Mouse (Mus musculus): ENCODE measurements around the gene Gm21958. TPM values are rescaled to one million over a fixed set of nuclear protein-coding genes. Genes with fewer than 3 reads are reported as not detected.
"Not testable (repeated sequence)": the region's sequence is repeated elsewhere in the genome, so short reads cannot be mapped to it uniquely, and the experiment has no call there.

The Gm21958 gene
- polyA plus RNA-seq, 1 experiment from 2014 or later = 0.34 TPM

DNA sequence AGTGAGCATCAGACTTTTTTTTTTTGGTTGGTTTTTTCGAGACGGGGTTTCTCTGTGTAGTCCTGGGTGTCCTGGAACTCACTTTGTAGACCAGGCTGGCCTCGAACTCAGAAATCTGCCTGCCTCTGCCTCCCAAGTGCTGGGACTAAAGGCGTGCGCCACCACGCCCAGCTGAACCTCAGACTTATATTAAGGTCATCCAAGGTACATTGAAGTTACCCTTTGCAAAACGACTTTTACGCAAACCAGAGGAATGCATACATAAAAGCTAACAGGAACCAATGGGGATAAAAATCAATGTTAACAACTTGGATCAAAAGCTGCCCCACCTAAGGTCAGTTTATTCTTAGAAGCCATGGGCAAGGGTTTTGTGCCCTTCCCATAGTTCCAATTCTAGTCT, 10.0 kb downstream of the Gm21958 start:
- not testable (repeated sequence) for ATAC-seq (replicated peaks; ENCODE audit: insufficient number of reproducible peaks, low FRiP score, low TSS enrichment); H3K9me3 ChIP-seq (replicated peaks; ENCODE audit: control insufficient read depth, low read length); H3K27ac ChIP-seq (ENCODE audit: low read depth, low read length); H3K4me3 ChIP-seq (ENCODE audit: low read depth, low read length); H3K27me3 ChIP-seq (ENCODE audit: control insufficient read depth, insufficient read depth, low read length); H3K9ac ChIP-seq (ENCODE audit: low read depth, low read length); H3K4me2 ChIP-seq; H3K4me1 ChIP-seq (ENCODE audit: control insufficient read depth, insufficient read depth, low read length)
- WGBS (ENCODE audit: insufficient replicate concordance) = 97% methylated on average over 8 of the region's 8 CpGs
- H3K36me3 ChIP-seq (ENCODE audit: control insufficient read depth, insufficient read depth, low read length) = peaks cover 28% of the 10 kb centered on the region

DNA sequence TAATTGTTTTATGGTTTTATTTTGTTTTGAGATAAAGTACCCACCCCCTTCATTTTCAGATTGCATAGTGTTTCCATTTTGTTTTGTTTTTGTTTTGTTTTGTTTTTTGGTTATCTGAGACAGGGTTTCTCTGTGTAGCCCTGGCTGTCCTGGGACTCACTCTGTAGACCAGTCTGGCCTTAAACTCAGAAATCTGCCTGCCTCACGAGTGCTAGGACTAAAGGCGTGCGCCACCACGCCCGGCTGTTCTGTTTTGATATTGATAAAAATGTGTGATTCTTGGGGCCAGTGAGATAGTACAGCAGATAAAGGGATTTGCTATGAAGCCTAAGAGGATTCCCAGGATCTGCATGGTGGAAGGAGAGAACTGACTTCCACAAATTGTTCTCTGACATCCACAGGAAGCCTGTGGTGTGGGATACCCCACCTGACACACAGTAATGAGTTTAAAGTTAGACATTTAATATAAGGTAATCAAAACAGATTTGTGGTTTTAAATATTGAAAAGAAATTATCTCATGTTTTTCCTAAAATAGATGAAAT, 14.3 kb downstream of the Gm21958 start:
- no peaks in the 10 kb centered on the region for H3K4me1 ChIP-seq (ENCODE audit: control insufficient read depth, insufficient read depth, low read length)
- H3K4me3 ChIP-seq (ENCODE audit: low read depth, low read length) = no peak overlapping the region
- 40% methylated on average over 5 of the region's 5 CpGs for WGBS (ENCODE audit: insufficient replicate concordance)
- peaks cover 27% of the 10 kb centered on the region for H3K36me3 ChIP-seq (ENCODE audit: control insufficient read depth, insufficient read depth, low read length)
- H3K4me2 ChIP-seq = no peak overlapping the region
- no peak overlapping the region for H3K27ac ChIP-seq (ENCODE audit: low read depth, low read length)
- no peak overlapping the region for H3K9ac ChIP-seq (ENCODE audit: low read depth, low read length)
- no peaks in the 10 kb centered on the region for H3K9me3 ChIP-seq (replicated peaks; ENCODE audit: control insufficient read depth, low read length)
- no peaks in the 10 kb centered on the region for H3K27me3 ChIP-seq (ENCODE audit: control insufficient read depth, insufficient read depth, low read length)
- no peak for ATAC-seq (replicated peaks; ENCODE audit: insufficient number of reproducible peaks, low FRiP score, low TSS enrichment)

DNA sequence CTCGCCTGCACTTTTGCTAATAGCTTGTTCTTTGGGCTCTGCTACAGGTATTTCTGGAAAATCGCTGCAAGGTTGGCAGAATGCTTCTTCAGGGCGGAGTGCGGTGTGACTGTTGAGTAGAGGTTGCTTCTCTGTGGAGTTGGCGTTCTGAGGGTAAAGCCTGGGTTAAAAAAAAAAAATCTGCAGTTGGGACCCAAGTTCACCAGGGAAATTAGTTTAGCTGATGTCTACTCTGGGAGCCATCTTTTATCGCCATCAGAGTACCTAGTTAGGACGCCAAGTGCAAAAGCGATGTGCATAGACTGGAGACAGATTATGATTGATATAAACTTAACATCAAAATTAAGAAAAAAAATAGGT, 21.1 kb downstream of the Gm21958 start:
- Histone ChIP-seq H3K27me3 (ENCODE audit: control insufficient read depth, insufficient read depth, low read length) (no peaks in the 10 kb centered on the region), H3K4me3 (ENCODE audit: low read depth, low read length) (peak overlapping the region; percentile 69), H3K9ac (ENCODE audit: low read depth, low read length) (peak overlapping the region; percentile 82), H3K4me1 (ENCODE audit: control insufficient read depth, insufficient read depth, low read length) (peaks cover 5% of the 10 kb centered on the region), H3K9me3 (replicated peaks; ENCODE audit: control insufficient read depth, low read length) (no peaks in the 10 kb centered on the region), H3K4me2 (peak overlapping the region; percentile 67), H3K27ac (ENCODE audit: low read depth, low read length) (peak overlapping the region; percentile 89), H3K36me3 (ENCODE audit: control insufficient read depth, insufficient read depth, low read length) (peaks cover 4% of the 10 kb centered on the region; the same call in 1 of the 2 replicates)
- 0% methylated on average over 8 of the region's 8 CpGs for WGBS (ENCODE audit: insufficient replicate concordance)
- ATAC-seq (replicated peaks; ENCODE audit: insufficient number of reproducible peaks, low FRiP score, low TSS enrichment) = no peak

DNA sequence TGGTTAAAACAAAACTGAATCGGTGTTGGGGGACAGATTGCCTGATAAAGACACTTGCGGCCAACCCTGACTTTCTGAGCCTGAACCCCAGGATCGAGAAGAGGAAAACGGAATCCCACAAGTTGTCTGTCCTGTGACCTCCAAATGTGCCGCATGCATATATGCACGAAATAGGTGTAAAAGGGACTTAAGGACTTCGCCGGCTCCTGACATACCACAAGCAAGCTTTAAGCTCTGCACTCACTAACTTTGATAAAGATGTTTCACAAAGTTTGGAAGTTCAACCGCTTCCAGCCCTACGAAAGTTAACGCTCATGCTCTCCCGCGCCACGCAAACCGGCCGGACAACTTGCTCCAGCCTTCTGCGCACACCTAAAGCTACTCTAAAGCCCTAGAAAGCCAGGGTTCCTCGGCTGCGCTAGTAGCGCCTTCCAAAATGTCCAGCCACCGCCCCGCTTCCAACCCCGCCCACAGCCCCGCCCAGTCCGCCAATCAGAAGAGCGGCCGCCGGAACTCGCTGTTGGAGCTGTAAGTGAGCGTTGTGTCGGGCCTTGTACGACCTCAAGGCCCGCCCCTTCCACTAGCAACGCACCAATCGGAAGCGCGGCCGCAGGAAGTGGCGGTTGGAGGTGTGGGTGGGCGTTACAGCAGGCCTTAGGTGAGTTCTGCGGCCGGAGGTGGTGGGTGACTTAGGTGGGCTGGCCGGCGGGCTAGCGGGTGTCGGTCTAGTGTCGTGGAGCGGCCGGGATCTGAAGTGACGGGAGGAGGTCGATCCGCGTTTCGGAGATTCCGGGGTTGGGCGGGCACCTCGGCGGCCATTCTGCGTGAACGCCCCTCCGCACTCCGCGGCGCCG, 21.7 kb downstream of the Gm21958 start, which contains the start of gene Supt20:
Supt20 (plus strand) TSS at position 606 of the 854 bp plus-strand sequence.
- peak within 1 kb of the TSS; percentile 89 for H3K27ac ChIP-seq (ENCODE audit: low read depth, low read length)

GRCm38 (mm10) chr3:54689091-54689490, 25.1 kb downstream of the Gm21958 start:
- Histone ChIP-seq H3K4me3 (ENCODE audit: low read depth, low read length) (no peak overlapping the region), H3K4me1 (ENCODE audit: control insufficient read depth, insufficient read depth, low read length) (no peaks in the 10 kb centered on the region; the same call in 1 of the 2 replicates), H3K9me3 (replicated peaks; ENCODE audit: control insufficient read depth, low read length) (no peaks in the 10 kb centered on the region), H3K27ac (ENCODE audit: low read depth, low read length) (no peak overlapping the region), H3K27me3 (ENCODE audit: control insufficient read depth, insufficient read depth, low read length) (no peaks in the 10 kb centered on the region), H3K36me3 (ENCODE audit: control insufficient read depth, insufficient read depth, low read length) (no peaks in the 10 kb centered on the region), H3K9ac (ENCODE audit: low read depth, low read length) (no peak overlapping the region), H3K4me2 (no peak overlapping the region)
- 38% methylated on average over 2 of the region's 2 CpGs for WGBS (ENCODE audit: insufficient replicate concordance)
- no peak for ATAC-seq (replicated peaks; ENCODE audit: insufficient number of reproducible peaks, low FRiP score, low TSS enrichment)

More for the DNA sequence above, 21.7 kb downstream of the Gm21958 start, which contains the start of gene Supt20:
- WGBS (ENCODE audit: insufficient replicate concordance) = 1% methylated on average over 65 of the region's 65 CpGs
- H3K9me3 ChIP-seq (replicated peaks; ENCODE audit: control insufficient read depth, low read length) = no peaks in the 10 kb centered on the region
- ATAC-seq (replicated peaks; ENCODE audit: insufficient number of reproducible peaks, low FRiP score, low TSS enrichment) = peak; percentile 99
- H3K9ac ChIP-seq (ENCODE audit: low read depth, low read length) = peak within 1 kb of the TSS; percentile 82
- H3K27me3 ChIP-seq (ENCODE audit: control insufficient read depth, insufficient read depth, low read length) = no peaks in the 10 kb centered on the region
- H3K4me2 ChIP-seq = peak within 1 kb of the TSS; percentile 87
- H3K4me3 ChIP-seq (ENCODE audit: low read depth, low read length) = peak within 1 kb of the TSS; percentile 69
- peaks cover 5% of the 10 kb centered on the region for H3K4me1 ChIP-seq (ENCODE audit: control insufficient read depth, insufficient read depth, low read length)
- peaks cover 4% of the 10 kb centered on the region; the same call in 1 of the 2 replicates for H3K36me3 ChIP-seq (ENCODE audit: control insufficient read depth, insufficient read depth, low read length)

GRCm38 (mm10) chr3:54687245-54687644, 26.9 kb downstream of the Gm21958 start:
- Histone ChIP-seq H3K9me3 (replicated peaks; ENCODE audit: control insufficient read depth, low read length) (no peaks in the 10 kb centered on the region), H3K36me3 (ENCODE audit: control insufficient read depth, insufficient read depth, low read length) (no peaks in the 10 kb centered on the region), H3K4me1 (ENCODE audit: control insufficient read depth, insufficient read depth, low read length) (no peaks in the 10 kb centered on the region; the same call in 1 of the 2 replicates), H3K9ac (ENCODE audit: low read depth, low read length) (no peak overlapping the region), H3K27me3 (ENCODE audit: control insufficient read depth, insufficient read depth, low read length) (no peaks in the 10 kb centered on the region), H3K27ac (ENCODE audit: low read depth, low read length) (no peak overlapping the region), H3K4me3 (ENCODE audit: low read depth, low read length) (no peak overlapping the region), H3K4me2 (no peak overlapping the region)
- no peak for ATAC-seq (replicated peaks; ENCODE audit: insufficient number of reproducible peaks, low FRiP score, low TSS enrichment)
- 70% methylated on average over 2 of the region's 2 CpGs for WGBS (ENCODE audit: insufficient replicate concordance)

- H3K4me3 ChIP-seq (ENCODE audit: low read depth, low read length) = no peak overlapping the region
- H3K27ac ChIP-seq (ENCODE audit: low read depth, low read length) = no peak overlapping the region
- ATAC-seq (replicated peaks; ENCODE audit: insufficient number of reproducible peaks, low FRiP score, low TSS enrichment) = no peak
- H3K4me1 ChIP-seq (ENCODE audit: control insufficient read depth, insufficient read depth, low read length) = no peaks in the 10 kb centered on the region
- no peaks in the 10 kb centered on the region for H3K27me3 ChIP-seq (ENCODE audit: control insufficient read depth, insufficient read depth, low read length)
- no peak overlapping the region for H3K9ac ChIP-seq (ENCODE audit: low read depth, low read length)
- no peaks in the 10 kb centered on the region for H3K9me3 ChIP-seq (replicated peaks; ENCODE audit: control insufficient read depth, low read length)
- no peaks in the 10 kb centered on the region for H3K36me3 ChIP-seq (ENCODE audit: control insufficient read depth, insufficient read depth, low read length)
- 86% methylated on average over 3 of the region's 3 CpGs for WGBS (ENCODE audit: insufficient replicate concordance)
- H3K4me2 ChIP-seq = no peak overlapping the region
Observed at GRCm38 (mm10) chr3:54685202-54685601, 29.0 kb downstream of the Gm21958 start.

DNA sequence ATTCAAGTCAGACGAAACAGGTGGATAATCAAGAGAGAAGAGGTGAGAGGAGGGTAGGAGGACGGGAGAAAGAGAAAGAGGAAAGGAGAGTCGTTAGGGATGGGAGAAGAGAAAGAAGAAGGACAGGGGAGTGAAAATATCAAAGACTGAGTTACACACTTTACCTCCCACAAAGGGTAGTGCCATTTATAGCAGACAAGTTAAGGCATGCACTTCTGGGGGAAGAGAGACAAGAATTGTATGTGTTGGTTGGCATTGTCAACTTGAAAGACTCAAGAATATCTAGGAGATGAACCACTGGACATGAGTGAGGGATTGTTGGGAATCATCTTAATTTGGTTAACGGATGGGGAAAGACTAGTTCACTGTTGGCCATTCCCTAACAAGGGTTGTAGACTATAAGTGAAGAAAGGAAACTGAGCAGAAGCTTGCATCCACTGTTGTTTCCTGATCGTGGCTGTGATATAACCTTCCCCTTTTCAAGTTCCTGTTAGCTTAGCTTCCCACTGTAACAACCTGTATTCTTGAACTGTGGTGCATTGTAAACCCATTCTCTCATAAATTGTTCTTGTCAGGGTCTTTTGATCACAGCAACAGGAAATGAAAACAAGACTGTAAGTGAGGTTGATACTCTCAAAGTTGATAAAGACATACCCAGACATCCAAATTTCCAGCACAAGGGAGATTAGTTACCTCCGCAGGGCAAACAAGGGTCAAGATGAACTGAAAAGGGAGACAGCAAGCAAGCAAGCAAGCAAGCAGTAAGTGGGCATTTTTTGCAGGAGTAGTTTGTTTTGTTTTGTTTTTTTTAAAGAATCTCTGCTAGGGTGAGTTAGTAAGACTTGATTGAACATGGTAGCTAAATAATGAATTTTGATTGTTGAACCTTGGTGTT, 32.6 kb downstream of the Gm21958 start:
- no peak for ATAC-seq (replicated peaks; ENCODE audit: insufficient number of reproducible peaks, low FRiP score, low TSS enrichment)
- Histone ChIP-seq H3K27ac (ENCODE audit: low read depth, low read length) (no peak overlapping the region), H3K4me1 (ENCODE audit: control insufficient read depth, insufficient read depth, low read length) (no peaks in the 10 kb centered on the region), H3K36me3 (ENCODE audit: control insufficient read depth, insufficient read depth, low read length) (no peaks in the 10 kb centered on the region), H3K4me3 (ENCODE audit: low read depth, low read length) (no peak overlapping the region), H3K9me3 (replicated peaks; ENCODE audit: control insufficient read depth, low read length) (no peaks in the 10 kb centered on the region), H3K27me3 (ENCODE audit: control insufficient read depth, insufficient read depth, low read length) (no peaks in the 10 kb centered on the region), H3K4me2 (no peak overlapping the region), H3K9ac (ENCODE audit: low read depth, low read length) (no peak overlapping the region)
- WGBS (ENCODE audit: insufficient replicate concordance) = 61% methylated on average over 6 of the region's 6 CpGs

All from heart, embryonic 11.5 days (tissue).